Mouse (Mus musculus) gastrocnemius, postnatal 36 days (tissue): Measurements from ENCODE around the gene Cfap298. TPM values are rescaled to one million over a fixed set of nuclear protein-coding genes. Genes with fewer than 3 reads are reported as not detected.

Experiments used
- DNase-seq, 2 experiments: peaks; one replicate each; pipeline ENCODE4 v3.0.0; 2022
- intact Hi-C: fragments of 180-260 bp; cut with DNase I; formaldehyde crosslinking; loops from one replicate; pipeline ENCODE4 v1.15.1; 2025
- total RNA-seq, 2 experiments: library from RNA; stranded (reverse); gene quantifications; 2 replicates each; pipeline ENCODE4 v1.2.3; 2021

The Cfap298 gene
- total RNA-seq, 2 experiments from 2014 or later: 27.2 to 32.5 TPM

GRCm38 (mm10) chr16:90917156-90917555, 17.8 kb downstream of the Cfap298 start:
- intact Hi-C loops: no loop called here
- DNase-seq: no peak

DNA sequence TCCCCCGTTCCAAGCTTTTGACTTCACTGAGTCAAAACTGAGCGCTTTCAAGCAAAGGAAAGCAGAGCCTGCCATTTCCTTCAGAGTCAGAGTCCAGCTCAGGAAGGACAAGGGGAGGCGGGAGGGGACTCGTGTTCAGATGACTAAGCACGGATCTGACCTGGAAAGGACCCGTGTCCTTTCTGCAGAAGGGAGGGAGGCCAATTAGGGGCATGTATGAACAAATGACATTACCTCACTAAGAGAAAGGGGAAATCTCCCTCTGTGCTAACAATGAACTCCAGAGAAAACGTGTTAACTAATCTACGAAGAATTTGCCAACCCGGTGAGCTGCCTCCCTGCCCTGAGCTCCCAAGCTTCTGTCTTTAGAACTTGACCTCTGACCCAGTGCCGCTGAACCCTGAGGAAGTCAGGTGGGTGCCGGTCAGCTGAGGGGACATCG, 18.9 kb downstream of the Cfap298 start:
- intact Hi-C loops: no loop called here
- DNase-seq: no peak

GRCm38 (mm10) chr16:90911766-90912165, 23.1 kb downstream of the Cfap298 start:
- no peak for DNase-seq
- intact Hi-C loops: no loop called here

DNA sequence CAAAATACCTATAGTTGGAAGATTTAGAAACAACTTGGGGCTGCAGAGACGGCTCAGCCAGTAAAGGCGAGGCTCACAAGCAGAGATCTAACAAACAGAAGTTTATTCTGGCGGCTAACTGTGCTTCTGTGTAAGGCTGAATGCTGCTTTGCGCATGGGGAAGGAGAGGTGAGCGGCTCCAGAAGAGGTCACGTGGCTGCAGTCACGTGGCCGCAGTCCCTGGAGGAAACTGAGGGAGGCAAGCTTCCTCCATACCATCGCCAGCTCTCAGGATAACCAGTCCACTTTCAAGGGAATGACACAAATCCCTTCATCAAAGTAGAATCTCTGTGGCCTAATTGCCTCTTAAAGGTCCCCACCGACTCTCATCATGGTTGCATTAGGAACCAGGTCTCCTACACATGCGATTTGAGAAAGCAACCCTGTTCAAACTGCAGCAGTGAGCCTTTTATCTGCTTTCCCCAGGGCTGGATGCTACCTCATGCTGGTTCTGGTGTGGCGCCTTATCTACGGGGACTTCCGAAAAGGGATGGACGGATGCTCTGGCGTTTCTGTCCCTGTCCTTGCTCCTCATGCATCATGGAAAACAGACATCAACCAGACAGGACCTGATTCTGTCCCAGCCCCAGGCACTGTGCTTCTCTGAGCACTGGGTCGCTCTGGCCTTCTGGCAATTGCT, 23.9 kb downstream of the Cfap298 start:
- no peak for DNase-seq
- intact Hi-C loops: no loop called here

GRCm38 (mm10) chr16:90907250-90907649, 27.7 kb downstream of the Cfap298 start:
- DNase-seq: no peak
- intact Hi-C loops: no loop called here

- DNase-seq: no peak
- intact Hi-C loops: no loop called here
Measured at GRCm38 (mm10) chr16:90903300-90903699, 31.6 kb downstream of the Cfap298 start.

- intact Hi-C loops: no loop called here
- no peak for DNase-seq
Measured at GRCm38 (mm10) chr16:90901364-90901763, 33.5 kb downstream of the Cfap298 start.

- DNase-seq: no peak
- intact Hi-C loops: no loop called here
Measured at GRCm38 (mm10) chr16:90899498-90899897, 35.4 kb downstream of the Cfap298 start.

DNA sequence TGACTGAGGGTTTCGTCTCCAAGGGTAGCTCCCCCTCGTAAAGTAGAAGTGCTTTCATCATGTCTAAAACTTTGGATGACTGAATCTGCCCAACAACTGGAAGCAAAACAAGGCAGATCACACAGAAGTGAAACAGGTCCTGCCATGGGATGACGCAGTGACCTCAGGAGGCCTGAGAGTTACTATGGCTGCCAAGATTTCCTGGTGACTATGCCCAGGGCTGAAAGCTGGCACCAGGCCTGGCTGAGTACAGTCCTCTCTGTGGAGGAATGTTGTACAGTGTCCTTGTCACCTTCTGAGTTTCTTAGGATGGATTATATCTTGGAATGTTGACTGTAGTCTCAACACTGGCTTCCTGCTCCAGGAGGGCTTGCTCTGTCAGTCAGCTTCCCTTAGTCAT, 37.3 kb downstream of the Cfap298 start:
- DNase-seq: no peak
- intact Hi-C loops: no loop called here

DNA sequence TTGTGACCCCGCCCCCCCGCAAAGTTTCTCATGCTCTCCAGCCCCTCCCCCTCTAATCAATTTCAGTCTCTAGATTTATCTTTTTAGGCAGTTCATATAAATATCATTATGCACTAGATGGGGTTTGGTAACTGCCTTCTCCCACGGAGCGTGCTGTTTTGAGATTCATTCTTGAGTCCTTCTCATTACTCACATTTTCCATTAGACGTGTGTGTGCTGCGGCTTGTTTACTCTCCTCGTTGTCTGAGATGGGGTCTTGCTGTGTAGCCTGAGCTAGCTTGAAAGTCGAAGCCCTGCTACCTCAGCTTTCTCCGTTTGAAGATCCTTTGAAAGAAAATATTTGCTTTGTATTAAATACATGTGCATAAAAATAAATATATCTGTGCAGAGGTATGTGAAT, 41.1 kb downstream of the Cfap298 start:
- intact Hi-C loops: no loop called here
- no peak for DNase-seq

DNA sequence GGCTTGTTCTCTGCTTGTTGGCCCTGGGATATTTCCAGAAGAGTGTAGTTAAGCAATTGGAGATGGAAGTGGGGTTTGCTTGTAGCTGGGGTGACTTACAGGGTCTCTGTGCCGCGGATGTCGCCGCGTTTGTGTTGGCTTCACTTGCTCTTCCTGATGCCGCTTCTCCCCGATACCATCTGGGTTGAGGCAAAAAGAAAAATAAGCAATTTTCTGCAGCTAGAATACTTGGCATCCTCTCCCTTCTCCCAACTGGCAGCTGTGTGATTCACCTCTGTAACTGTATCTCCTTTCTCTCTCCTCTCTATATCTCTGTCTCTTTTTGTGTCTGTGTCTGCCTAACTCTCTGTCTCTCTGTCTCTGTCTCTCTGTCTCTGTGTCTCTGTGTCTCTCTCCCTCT, 41.9 kb downstream of the Cfap298 start:
- no peak for DNase-seq
- intact Hi-C loops: no loop called here

- no peak for DNase-seq
- intact Hi-C loops: no loop called here
Measured at GRCm38 (mm10) chr16:90892081-90892480, 42.8 kb downstream of the Cfap298 start.

GRCm38 (mm10) chr16:90891601-90892000, 43.3 kb downstream of the Cfap298 start:
- intact Hi-C loops: no loop called here
- DNase-seq: no peak

- intact Hi-C loops: no loop called here
- DNase-seq: no peak
Measured at GRCm38 (mm10) chr16:90890683-90891082, 44.2 kb downstream of the Cfap298 start.

DNA sequence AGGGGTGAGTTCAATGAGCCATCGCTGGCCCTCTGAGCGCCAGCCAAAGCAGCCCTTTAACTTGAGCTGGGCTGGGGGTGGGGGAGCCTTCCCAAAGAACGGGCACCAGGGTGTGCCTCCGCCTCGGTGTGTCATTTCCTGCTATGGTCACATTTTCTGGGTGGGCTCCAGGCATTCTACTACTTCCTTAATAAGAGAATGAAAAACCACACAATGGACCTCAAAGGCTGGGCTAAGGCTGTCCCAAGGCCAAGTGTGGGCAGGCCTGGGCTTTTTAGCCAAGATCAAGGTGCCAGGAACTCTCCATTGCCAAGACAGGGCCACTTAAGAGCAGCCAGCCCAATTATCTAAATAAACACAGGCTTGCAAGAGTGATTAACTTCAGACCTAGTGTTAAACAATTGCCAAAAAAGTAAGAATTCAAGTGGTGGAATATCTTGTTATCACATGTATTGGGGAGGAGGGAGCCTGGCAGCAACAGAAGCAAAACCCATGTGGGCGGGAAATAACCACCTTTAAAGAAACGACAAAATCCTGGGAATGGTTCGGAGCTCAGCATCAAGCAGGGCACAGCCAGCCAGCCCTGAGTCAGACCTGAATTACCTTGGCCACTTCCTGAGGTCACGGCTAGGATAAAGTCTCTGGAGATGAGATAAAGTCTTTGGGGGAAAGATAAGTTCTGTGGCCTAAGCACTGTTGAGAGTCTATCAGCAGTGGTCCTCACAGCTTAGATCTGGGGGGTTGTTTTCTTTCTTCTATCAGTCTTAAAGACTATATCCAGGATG, 48.9 kb downstream of the Cfap298 start:
- DNase-seq: no peak
- intact Hi-C loops: no loop called here

- intact Hi-C loops: no loop called here
- no peak for DNase-seq
Measured at GRCm38 (mm10) chr16:90885351-90885750, 49.6 kb downstream of the Cfap298 start.

- intact Hi-C loops: no loop called here
- no peak for DNase-seq
Measured at GRCm38 (mm10) chr16:90882501-90882977, 52.4 kb downstream of the Cfap298 start.

DNA sequence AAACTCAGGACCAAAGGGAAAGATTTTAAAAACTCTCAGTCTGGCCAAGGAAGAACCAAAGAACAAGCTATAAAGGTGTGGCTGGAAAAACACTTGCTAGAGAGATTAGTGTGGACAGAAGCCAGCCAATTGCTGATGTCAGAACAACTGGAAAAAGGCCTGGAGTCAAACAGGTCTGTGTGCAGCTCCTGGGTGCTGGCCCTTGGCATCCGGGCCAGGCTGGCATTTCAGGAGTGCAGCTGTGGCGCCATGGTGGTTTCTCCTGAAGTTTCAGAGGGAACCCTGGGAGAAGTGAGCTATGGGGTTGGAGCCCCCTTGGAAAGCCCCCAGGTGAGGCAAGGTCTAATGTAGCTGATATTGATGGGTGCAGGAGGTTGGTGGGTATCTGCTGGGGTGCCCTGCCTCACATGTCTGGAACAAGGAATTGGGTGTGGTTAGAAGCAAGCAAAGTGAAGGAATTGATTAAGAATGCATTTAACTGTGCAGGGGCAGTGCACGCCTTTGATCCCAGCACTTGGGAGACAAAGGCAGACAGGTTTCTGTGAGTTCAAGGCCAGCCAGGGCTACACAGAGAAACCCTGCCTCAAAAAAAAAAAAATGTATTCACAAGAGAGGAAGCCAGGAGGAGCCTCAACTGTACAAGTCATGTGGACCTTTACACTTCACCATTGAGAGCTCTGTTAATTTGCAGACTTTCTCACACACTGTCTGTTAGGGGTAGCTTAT, 56.6 kb downstream of the Cfap298 start:
- intact Hi-C loops: no loop called here
- DNase-seq: no peak
